Mouse (Mus musculus): Measurements from ENCODE around the gene Vamp1.

DNA sequence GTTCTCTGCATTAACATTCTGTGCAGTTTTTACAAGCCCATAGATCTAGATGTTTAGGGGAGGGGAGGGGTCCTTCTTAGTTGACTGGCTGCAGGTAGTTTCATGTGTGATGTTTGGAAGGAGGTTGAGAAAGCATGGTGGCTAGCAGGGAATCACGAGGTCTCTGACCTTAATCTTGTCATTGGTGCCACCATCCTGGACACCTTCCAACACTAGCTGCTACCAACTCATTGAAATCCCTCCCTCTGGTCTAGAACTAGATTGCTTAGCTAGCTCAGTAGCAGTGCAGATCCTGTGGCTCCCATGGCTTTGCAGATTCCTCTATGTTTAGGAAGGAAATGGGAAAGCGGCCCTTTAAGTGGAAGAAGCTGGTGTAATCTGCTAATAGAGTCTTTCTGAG lies 1.5 kb downstream of the Vamp1 start:
- no peak for TF ChIP-seq MAX (IDR thresholded peaks at IDR 0.05)
- no peak for TF ChIP-seq CTCF (IDR thresholded peaks at IDR 0.05; ENCODE audit: control insufficient read depth, insufficient read depth, insufficient read length)
- no peak for TF ChIP-seq USF1 (IDR thresholded peaks at IDR 0.05; ENCODE audit: low read depth)
- no peak for TF ChIP-seq MYOG (IDR thresholded peaks at IDR 0.05; ENCODE audit: control insufficient read depth, extremely low read depth, insufficient read length)
- TF ChIP-seq MYOD1 (IDR thresholded peaks at IDR 0.05; ENCODE audit: control insufficient read depth, insufficient read length, low read depth) = no peak
